Mouse (Mus musculus) ES-Bruce4 (cell line): ENCODE data around the gene Macrod2. TPM values are rescaled to one million over a fixed set of nuclear protein-coding genes. Genes with fewer than 3 reads are reported as not detected.

Experiments
- H3K27ac ChIP-seq: 2 replicates; pipeline ENCODE4 v1.5.1; 2012; ENCODE audit warnings: low read length, inconsistent platforms; ENCODE audit not compliant: insufficient read depth
- H3K27me3 ChIP-seq: 2 replicates; pipeline ENCODE4 v1.6.1; 2012; ENCODE audit warnings: mild to moderate bottlenecking, low read length, inconsistent platforms; ENCODE audit not compliant: control insufficient read depth, poor library complexity, insufficient read depth, severe bottlenecking
- H3K36me3 ChIP-seq: 2 replicates; pipeline ENCODE4 v1.6.1; 2012; ENCODE audit warnings: inconsistent platforms, mild to moderate bottlenecking, low read length, moderate library complexity; ENCODE audit not compliant: control insufficient read depth, poor library complexity, insufficient read depth, severe bottlenecking
- H3K4me1 ChIP-seq: one replicate; pipeline ENCODE4 v1.8.1; 2011; ENCODE audit warnings: low read length; ENCODE audit not compliant: control insufficient read depth, insufficient read depth
- H3K4me3 ChIP-seq: 2 replicates; pipeline ENCODE4 v1.5.1; 2011; ENCODE audit warnings: low read depth, mild to moderate bottlenecking, low read length
- H3K9ac ChIP-seq: 2 replicates; pipeline ENCODE4 v1.6.1; 2012; ENCODE audit warnings: low read depth, mild to moderate bottlenecking, inconsistent platforms; ENCODE audit not compliant: poor library complexity, severe bottlenecking
- H3K9me3 ChIP-seq: replicated peaks from 2 replicates; pipeline ENCODE4 v1.6.1; 2012; ENCODE audit warnings: mild to moderate bottlenecking, low read length, inconsistent platforms; ENCODE audit not compliant: control insufficient read depth, poor library complexity, insufficient read depth, severe bottlenecking
- CTCF ChIP-seq: IDR thresholded peaks from one replicate; pipeline ENCODE4 v1.8.1; 2011; ENCODE audit warnings: low read depth, low read length
- EP300 ChIP-seq: IDR thresholded peaks from 2 replicates; pipeline ENCODE4 v1.6.1; 2011; ENCODE audit warnings: low read depth, low read length; ENCODE audit not compliant: insufficient read depth
- POLR2A ChIP-seq: IDR thresholded peaks from one replicate; pipeline ENCODE4 v1.8.1; 2011; ENCODE audit warnings: low read length; ENCODE audit not compliant: insufficient read depth
- polyA plus RNA-seq: library from polyadenylated mRNA; stranded (reverse); fragments of >200 nt; gene quantifications from 2 replicates; pipeline ENCODE4 v1.2.4, GENCODE M21; 2011; ENCODE audit warnings: low read depth; ENCODE audit not compliant: missing spikeins, insufficient read depth, insufficient read length

The Macrod2 gene
- polyA plus RNA-seq, 1 experiment: 11.9 TPM

DNA sequence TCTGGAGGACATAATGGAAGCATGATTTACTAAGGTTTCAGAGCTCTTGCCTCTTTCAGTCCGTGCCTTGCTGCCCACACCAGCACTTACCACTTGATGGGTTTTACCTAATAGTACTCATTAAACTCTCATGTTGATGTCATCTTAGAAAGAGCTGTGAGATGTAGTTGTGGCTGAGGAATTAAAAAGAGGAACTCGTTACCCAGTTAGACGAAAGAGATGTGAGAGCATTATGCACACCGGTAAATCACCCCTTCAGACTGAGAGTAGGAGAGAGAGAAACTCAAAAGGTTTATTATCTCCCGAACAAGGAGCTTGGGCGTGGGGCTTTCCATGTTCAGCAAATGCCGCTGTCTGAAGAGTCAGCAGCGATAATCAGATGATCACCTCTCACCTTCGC is 458.4 kb downstream of the Macrod2 start:
- no peaks in the 10 kb centered on the region for H3K27me3 ChIP-seq
- no peak for TF ChIP-seq POLR2A
- TF ChIP-seq EP300: no peak
- no peak for TF ChIP-seq CTCF
- no peaks in the 10 kb centered on the region for H3K9me3 ChIP-seq
- H3K9ac ChIP-seq: no peak overlapping the region
- no peaks in the 10 kb centered on the region for H3K36me3 ChIP-seq
- no peak overlapping the region for H3K27ac ChIP-seq
- no peaks in the 10 kb centered on the region for H3K4me1 ChIP-seq
- no peak overlapping the region for H3K4me3 ChIP-seq

GRCm38 (mm10) chr2:140861356-140861755 is 466.2 kb downstream of the Macrod2 start:
- TF ChIP-seq EP300 (no peak), POLR2A (no peak), CTCF (no peak)
- Histone ChIP-seq H3K9me3 (no peaks in the 10 kb centered on the region), H3K4me1 (no peaks in the 10 kb centered on the region), H3K9ac (no peak overlapping the region), H3K27me3 (no peaks in the 10 kb centered on the region), H3K27ac (no peak overlapping the region), H3K4me3 (no peak overlapping the region), H3K36me3 (no peaks in the 10 kb centered on the region)

GRCm38 (mm10) chr2:140862736-140863135 is 467.6 kb downstream of the Macrod2 start:
- Histone ChIP-seq H3K27me3 (no peaks in the 10 kb centered on the region), H3K27ac (no peak overlapping the region), H3K4me3 (no peak overlapping the region), H3K36me3 (no peaks in the 10 kb centered on the region), H3K4me1 (no peaks in the 10 kb centered on the region), H3K9ac (no peak overlapping the region), H3K9me3 (no peaks in the 10 kb centered on the region)
- TF ChIP-seq POLR2A: no peak
- TF ChIP-seq CTCF: no peak
- no peak for TF ChIP-seq EP300

GRCm38 (mm10) chr2:140865636-140866035 is 470.5 kb downstream of the Macrod2 start:
- no peak overlapping the region for H3K4me3 ChIP-seq
- H3K27ac ChIP-seq: no peak overlapping the region
- TF ChIP-seq EP300 (no peak), CTCF (no peak), POLR2A (no peak)
- no peak overlapping the region for H3K9ac ChIP-seq
- H3K27me3 ChIP-seq: no peaks in the 10 kb centered on the region
- H3K36me3 ChIP-seq: no peaks in the 10 kb centered on the region
- H3K4me1 ChIP-seq: no peaks in the 10 kb centered on the region
- H3K9me3 ChIP-seq: no peaks in the 10 kb centered on the region

DNA sequence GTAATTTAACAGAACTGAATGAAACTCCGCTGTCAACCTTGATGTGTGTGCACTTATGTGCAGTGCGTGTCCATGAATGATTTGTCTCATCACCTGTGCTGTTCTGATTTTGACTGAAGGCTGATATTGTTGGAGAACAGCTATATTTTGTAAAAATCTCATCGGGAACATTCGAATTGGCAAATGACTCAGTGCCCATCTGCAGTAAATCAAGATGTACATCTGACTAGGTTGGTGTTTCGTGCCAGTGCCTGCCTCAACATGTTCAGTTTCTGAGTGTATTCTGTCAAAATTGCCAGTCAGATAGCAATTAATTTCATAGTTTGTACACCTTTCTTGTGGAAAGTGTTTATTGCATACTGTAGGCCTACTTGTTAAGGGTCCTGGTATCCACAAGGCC is 472.0 kb downstream of the Macrod2 start:
- Histone ChIP-seq H3K9ac (no peak overlapping the region), H3K9me3 (no peaks in the 10 kb centered on the region), H3K27me3 (no peaks in the 10 kb centered on the region), H3K4me3 (no peak overlapping the region), H3K27ac (no peak overlapping the region), H3K36me3 (no peaks in the 10 kb centered on the region), H3K4me1 (no peaks in the 10 kb centered on the region)
- TF ChIP-seq POLR2A (no peak), CTCF (no peak), EP300 (no peak)

- Histone ChIP-seq H3K9me3 (0 out of 2 replicates have a peak, but pooled peaks cover 2% of the 10 kb centered on the region), H3K27ac (no peak overlapping the region), H3K27me3 (no peaks in the 10 kb centered on the region), H3K9ac (no peak overlapping the region), H3K36me3 (no peaks in the 10 kb centered on the region), H3K4me3 (no peak overlapping the region), H3K4me1 (no peaks in the 10 kb centered on the region)
- TF ChIP-seq EP300: no peak
- TF ChIP-seq POLR2A: no peak
These were observed 490.1 kb downstream of the Macrod2 start for GRCm38 (mm10) chr2:140885176-140885575.
